Mouse (Mus musculus) heart, embryonic 11.5 days (tissue): ENCODE data around the gene Prss23. TPM values are rescaled to one million over a fixed set of nuclear protein-coding genes. Genes with fewer than 3 reads are reported as not detected.
A peak's percentile ranks its signal among the peaks of the same experiment; 100 is the strongest.

Experiments used
- ATAC-seq: fragments of 200-750 bp; cut with Nextera tagmentation; replicated peaks from 2 replicates; pipeline ENCODE4 v1.8.0; 2017; ENCODE audit warnings: moderate library complexity; ENCODE audit not compliant: insufficient number of reproducible peaks, low FRiP score, low TSS enrichment
- H3K27ac ChIP-seq: fragments of 300-500 bp; sonication (generic); 2 replicates; pipeline ENCODE4 v1.5.1; 2014; ENCODE audit warnings: mild to moderate bottlenecking, low read depth, low read length
- H3K27me3 ChIP-seq: fragments of 300-500 bp; sonication (generic); 2 replicates; pipeline ENCODE4 v1.6.1; 2014; ENCODE audit warnings: mild to moderate bottlenecking, low read length, mixed read lengths; ENCODE audit not compliant: control insufficient read depth, insufficient read depth
- H3K36me3 ChIP-seq: fragments of 300-500 bp; sonication (generic); 2 replicates; pipeline ENCODE4 v1.6.1; 2014; ENCODE audit warnings: mild to moderate bottlenecking, low read length, moderate library complexity, mixed read lengths; ENCODE audit not compliant: control insufficient read depth, insufficient read depth
- H3K4me1 ChIP-seq: fragments of 300-500 bp; sonication (generic); 2 replicates; pipeline ENCODE4 v1.6.1; 2014; ENCODE audit warnings: low read length; ENCODE audit not compliant: control insufficient read depth, insufficient read depth
- H3K4me2 ChIP-seq: fragments of 300-500 bp; sonication (generic); 2 replicates; pipeline ENCODE4 v1.6.1; 2014; ENCODE audit warnings: mild to moderate bottlenecking, moderate library complexity
- H3K4me3 ChIP-seq: fragments of 300-500 bp; sonication (generic); 2 replicates; pipeline ENCODE4 v1.5.1; 2014; ENCODE audit warnings: low read depth, low read length
- H3K9ac ChIP-seq: fragments of 300-500 bp; sonication (generic); 2 replicates; pipeline ENCODE4 v1.6.1; 2014; ENCODE audit warnings: mild to moderate bottlenecking, low read depth, low read length, moderate library complexity
- H3K9me3 ChIP-seq: fragments of 300-500 bp; sonication (generic); replicated peaks from 2 replicates; pipeline ENCODE4 v1.6.1; 2016; ENCODE audit warnings: low read length; ENCODE audit not compliant: control insufficient read depth
- WGBS: fragments of 180-500 bp; shearing (Covaris S2); extraction: QIAGEN DNeasy Blood & Tissue Kit; methylation state at CpG from one replicate; pipeline ENCODE4 v1.1.7; 2014; ENCODE audit not compliant: insufficient replicate concordance; 5-methylcytosine and 5-hydroxymethylcytosine counted together
- polyA plus RNA-seq: library from polyadenylated mRNA; unstranded; fragments of >200 nt; fragmentation: Nextera tagmentation; extraction: Ambion mirVana; gene quantifications from 2 replicates; pipeline ENCODE4 v1.2.1, GENCODE M21; 2014

The Prss23 gene
- polyA plus RNA-seq, 1 experiment from 2014 or later = 34.7 TPM

GRCm38 (mm10) chr7:89481723-89482122 is 45.3 kb downstream of the Prss23 start:
- no peak overlapping the region for H3K9ac ChIP-seq
- no peak overlapping the region for H3K4me2 ChIP-seq
- no peaks in the 10 kb centered on the region for H3K36me3 ChIP-seq
- 42% methylated on average over 3 of the region's 3 CpGs for WGBS
- H3K9me3 ChIP-seq = no peaks in the 10 kb centered on the region
- no peaks in the 10 kb centered on the region for H3K27me3 ChIP-seq
- no peak overlapping the region for H3K4me3 ChIP-seq
- H3K4me1 ChIP-seq = 0 out of 2 replicates have a peak, but pooled peaks cover 6% of the 10 kb centered on the region
- ATAC-seq = no peak
- no peak overlapping the region for H3K27ac ChIP-seq

- Histone ChIP-seq H3K27me3 (no peaks in the 10 kb centered on the region), H3K36me3 (no peaks in the 10 kb centered on the region), H3K27ac (no peak overlapping the region), H3K4me1 (no peaks in the 10 kb centered on the region), H3K9me3 (no peaks in the 10 kb centered on the region), H3K9ac (no peak overlapping the region), H3K4me2 (no peak overlapping the region), H3K4me3 (no peak overlapping the region)
- 75% methylated on average over 2 of the region's 2 CpGs for WGBS
- no peak for ATAC-seq
Measured at GRCm38 (mm10) chr7:89478490-89478889, 48.5 kb downstream of the Prss23 start.

DNA sequence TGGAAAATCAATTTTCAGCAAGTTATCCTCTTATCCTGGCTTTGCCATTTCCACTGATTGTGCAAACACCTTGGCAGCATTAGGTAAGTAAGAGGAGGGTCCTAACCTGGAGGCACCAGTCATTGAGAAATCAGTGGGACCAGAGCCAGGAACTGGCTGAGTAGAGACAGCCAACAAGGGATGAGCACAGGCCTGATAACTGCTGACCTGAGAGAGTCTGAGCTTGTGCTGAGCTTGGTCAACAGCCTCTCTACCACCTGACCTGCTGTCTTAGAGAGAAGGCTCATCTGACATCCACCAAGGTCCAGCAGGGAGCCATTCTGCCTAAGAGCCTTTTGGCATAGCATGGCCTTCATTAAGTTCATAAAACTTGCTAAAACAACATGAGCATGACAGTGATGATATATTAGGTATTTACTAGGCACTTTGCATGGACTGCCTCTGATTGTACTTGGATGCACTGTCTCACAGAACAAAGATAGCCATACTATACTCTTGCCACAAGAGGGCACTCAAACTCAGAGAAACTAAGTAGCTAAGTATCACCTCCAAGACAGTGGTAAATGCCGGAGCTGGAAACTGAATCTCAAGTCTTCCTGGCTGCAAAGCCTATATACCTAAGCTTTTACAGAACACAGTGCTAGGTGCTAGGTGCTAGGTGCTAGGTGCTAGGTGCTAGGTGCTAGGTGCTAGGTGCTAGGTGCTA is 49.5 kb downstream of the Prss23 start:
- H3K4me3 ChIP-seq = no peak overlapping the region
- no peak overlapping the region for H3K27ac ChIP-seq
- 0 out of 2 replicates have a peak, but pooled peaks have one; percentile 31 for ATAC-seq
- H3K4me1 ChIP-seq = no peaks in the 10 kb centered on the region
- H3K4me2 ChIP-seq = no peak overlapping the region
- H3K27me3 ChIP-seq = no peaks in the 10 kb centered on the region
- no peak overlapping the region for H3K9ac ChIP-seq
- H3K9me3 ChIP-seq = no peaks in the 10 kb centered on the region
- no peaks in the 10 kb centered on the region for H3K36me3 ChIP-seq
- WGBS = 19% methylated on average over 1 of the region's 1 CpGs

- ATAC-seq = no peak
- H3K27ac ChIP-seq = no peak overlapping the region
- H3K27me3 ChIP-seq = no peaks in the 10 kb centered on the region
- no peak overlapping the region for H3K9ac ChIP-seq
- no peaks in the 10 kb centered on the region for H3K9me3 ChIP-seq
- H3K4me2 ChIP-seq = no peak overlapping the region
- H3K4me3 ChIP-seq = no peak overlapping the region
- H3K4me1 ChIP-seq = 0 out of 2 replicates have a peak, but pooled peaks cover 2% of the 10 kb centered on the region
- WGBS = 34% methylated on average over 4 of the region's 4 CpGs
- H3K36me3 ChIP-seq = no peaks in the 10 kb centered on the region
Measured at GRCm38 (mm10) chr7:89473442-89473841, 53.5 kb downstream of the Prss23 start.

DNA sequence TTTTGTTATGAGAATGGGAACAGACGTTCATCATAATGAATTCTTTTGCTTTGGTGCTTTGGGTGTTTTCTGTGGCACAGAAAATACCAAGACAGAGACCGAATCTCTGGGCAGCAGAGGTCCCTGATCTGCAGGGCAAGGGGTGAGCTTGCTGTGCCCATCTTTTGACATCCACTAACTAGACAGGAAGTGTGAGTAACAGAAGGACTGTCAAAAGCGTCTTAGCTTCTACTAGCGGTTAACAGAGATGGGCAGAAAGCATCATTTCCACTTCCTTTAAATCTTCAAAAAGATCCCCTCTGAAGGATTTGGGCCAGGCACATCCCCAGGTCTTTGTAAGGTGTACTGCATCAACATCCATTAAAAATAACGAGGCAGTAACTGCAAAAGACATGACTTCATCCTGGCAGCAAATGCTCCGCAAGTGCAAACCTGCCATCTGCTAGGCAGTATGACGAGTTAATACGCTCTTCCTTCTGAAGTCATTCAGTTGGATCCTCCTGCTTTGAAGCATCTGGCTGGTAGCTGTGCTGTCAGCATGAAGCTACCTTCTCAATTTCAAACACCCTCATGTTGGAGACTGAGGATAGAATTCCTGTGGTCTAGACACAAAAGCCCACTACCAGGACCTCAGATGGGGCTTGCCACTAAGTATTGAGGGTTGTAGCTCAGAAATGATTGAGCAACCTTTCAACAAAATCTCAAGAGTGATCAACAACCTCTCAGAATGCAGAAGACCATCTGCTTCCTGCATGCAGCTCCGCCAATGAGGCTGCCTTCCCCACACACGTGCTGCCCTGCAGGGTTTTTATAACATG is 63.0 kb downstream of the Prss23 start:
- ATAC-seq = no peak
- H3K36me3 ChIP-seq = no peaks in the 10 kb centered on the region
- H3K27ac ChIP-seq = no peak overlapping the region
- H3K4me1 ChIP-seq = peaks cover 13% of the 10 kb centered on the region
- no peaks in the 10 kb centered on the region for H3K27me3 ChIP-seq
- H3K9me3 ChIP-seq = no peaks in the 10 kb centered on the region
- no peak overlapping the region for H3K4me3 ChIP-seq
- no peak overlapping the region for H3K4me2 ChIP-seq
- WGBS = 70% methylated on average over 10 of the region's 10 CpGs
- no peak overlapping the region for H3K9ac ChIP-seq

DNA sequence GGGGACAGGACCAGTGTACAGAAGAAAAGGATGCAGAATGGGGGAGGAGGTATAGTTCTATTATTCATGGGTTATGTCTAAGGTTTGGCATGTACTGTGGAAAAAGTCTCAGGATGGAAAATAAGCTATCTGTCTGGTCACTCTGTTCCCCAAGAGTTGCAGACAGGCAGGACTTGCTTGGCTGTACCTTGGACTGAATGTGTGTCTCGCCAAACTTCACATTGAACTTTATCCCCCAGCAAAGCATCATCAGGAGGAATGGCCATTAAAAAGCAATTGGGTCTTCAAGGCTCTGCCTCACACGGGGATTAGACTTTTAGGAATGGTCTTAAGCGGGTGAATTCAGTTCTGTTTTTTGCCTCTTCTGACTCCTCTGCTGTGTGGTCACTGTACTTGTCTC is 63.7 kb downstream of the Prss23 start:
- ATAC-seq = no peak
- Histone ChIP-seq H3K9me3 (no peaks in the 10 kb centered on the region), H3K27ac (no peak overlapping the region), H3K4me2 (no peak overlapping the region), H3K4me1 (peaks cover 13% of the 10 kb centered on the region), H3K4me3 (no peak overlapping the region), H3K9ac (no peak overlapping the region), H3K36me3 (no peaks in the 10 kb centered on the region), H3K27me3 (no peaks in the 10 kb centered on the region)
- WGBS = 63% methylated on average over 3 of the region's 3 CpGs

DNA sequence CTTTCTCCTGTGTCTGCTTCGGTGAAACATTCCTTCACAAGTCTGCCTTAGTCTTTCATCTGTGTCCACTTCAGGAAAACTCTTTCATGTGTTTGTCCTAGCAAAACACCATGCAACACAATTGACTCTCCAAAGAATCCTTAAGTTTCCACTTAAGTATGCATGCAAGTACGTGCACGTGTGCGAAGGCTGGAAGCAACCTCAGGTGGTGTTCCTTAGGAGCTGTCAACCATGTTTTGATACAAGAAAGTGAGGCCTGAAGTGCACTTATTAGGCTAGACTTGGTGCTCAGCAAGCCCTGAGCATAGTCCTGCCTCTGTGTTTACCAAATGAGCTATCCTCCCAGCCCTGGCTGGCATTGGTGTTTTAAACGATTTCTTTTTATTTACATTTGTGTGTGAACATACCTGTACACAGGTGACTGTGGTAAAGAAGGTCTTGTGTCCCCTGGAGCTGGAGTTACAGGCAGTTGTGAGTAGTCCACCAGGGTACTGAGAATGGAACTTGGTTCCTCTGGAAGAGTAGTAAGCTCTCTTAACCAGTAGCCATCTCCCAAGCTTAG is 64.3 kb downstream of the Prss23 start:
- H3K4me1 ChIP-seq = peaks cover 13% of the 10 kb centered on the region
- H3K9me3 ChIP-seq = no peaks in the 10 kb centered on the region
- 83% methylated on average over 5 of the region's 5 CpGs for WGBS
- H3K27ac ChIP-seq = no peak overlapping the region
- H3K36me3 ChIP-seq = no peaks in the 10 kb centered on the region
- no peak for ATAC-seq
- H3K4me3 ChIP-seq = no peak overlapping the region
- no peak overlapping the region for H3K4me2 ChIP-seq
- H3K9ac ChIP-seq = no peak overlapping the region
- no peaks in the 10 kb centered on the region for H3K27me3 ChIP-seq

GRCm38 (mm10) chr7:89461351-89461750 is 65.6 kb downstream of the Prss23 start:
- H3K27me3 ChIP-seq = no peaks in the 10 kb centered on the region
- no peaks in the 10 kb centered on the region for H3K9me3 ChIP-seq
- H3K27ac ChIP-seq = peak overlapping the region; percentile 3; the same call in 1 of the 2 replicates
- 37% methylated on average over 3 of the region's 3 CpGs for WGBS
- H3K36me3 ChIP-seq = no peaks in the 10 kb centered on the region
- H3K9ac ChIP-seq = no peak overlapping the region
- H3K4me1 ChIP-seq = peaks cover 13% of the 10 kb centered on the region
- H3K4me2 ChIP-seq = no peak overlapping the region
- H3K4me3 ChIP-seq = no peak overlapping the region
- no peak for ATAC-seq
